ENCODE assay signal across 19 mouse cellular contexts in the genomic region with DNA sequence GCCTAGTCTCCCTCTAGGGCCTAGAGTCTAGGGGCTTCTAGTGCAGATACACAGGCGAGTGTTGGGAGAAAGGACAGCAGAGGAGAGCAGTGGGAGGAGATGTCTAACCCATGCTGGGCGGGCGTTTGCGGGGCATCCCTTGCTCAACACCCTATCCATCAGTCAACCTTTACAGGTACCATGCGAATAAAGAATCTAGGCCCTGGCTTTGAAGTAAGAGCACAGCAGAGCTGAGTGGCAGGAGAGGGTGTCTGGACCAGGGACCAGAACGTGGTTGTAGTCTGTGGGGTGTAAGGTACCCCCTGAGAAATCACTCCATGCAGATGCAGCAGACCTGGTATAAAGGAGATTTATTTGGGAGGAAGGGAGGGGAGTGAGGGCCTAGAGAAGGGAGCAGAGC. TPM values are rescaled to one million over a fixed set of nuclear protein-coding genes. Genes with fewer than 3 reads are reported as not detected.
DNase-seq lines count a peak whose midpoint lies in the region; ATAC-seq and TF ChIP-seq lines count a peak whose summit lies in the region.
"Had no signal": no experiment of that assay in that cellular context is flagged by ENCODE, and none has a peak within 500 bp of the region (broad histone marks: within the 10 kb centered on the region; RNA-seq: fewer than 3 reads in every experiment).

No protein-coding gene starts in this region.

- no peak overlapping the region for H3K9ac ChIP-seq in heart, embryonic 15.5 days
- no peak overlapping the region; the same call in 1 of the 2 replicates for H3K9ac ChIP-seq in lung, embryonic 14.5 days
- H3K9ac ChIP-seq in heart, postnatal 0 days (replicated peaks; ENCODE audit: low read depth, low read length): 0 out of 2 replicates have a peak overlapping the region, but pooled peaks have one; percentile 48
- no peak overlapping the region for H3K9ac ChIP-seq in limb, embryonic 13.5 days

- H3K27me3 ChIP-seq in heart, embryonic 15.5 days: no peaks in the 10 kb centered on the region
- H3K27me3 ChIP-seq in lung, embryonic 14.5 days (ENCODE audit: insufficient read depth, low read length): no peaks in the 10 kb centered on the region
- no peaks in the 10 kb centered on the region for H3K27me3 ChIP-seq in heart, postnatal 0 days (ENCODE audit: control insufficient read depth, insufficient read depth, low read length)
- H3K27me3 ChIP-seq in limb, embryonic 13.5 days: peaks cover 38% of the 10 kb centered on the region

- no peaks in the 10 kb centered on the region for H3K9me3 ChIP-seq in heart, embryonic 15.5 days (replicated peaks)
- no peaks in the 10 kb centered on the region for H3K9me3 ChIP-seq in lung, embryonic 14.5 days (ENCODE audit: low read depth, low read length)
- no peaks in the 10 kb centered on the region for H3K9me3 ChIP-seq in heart, postnatal 0 days (replicated peaks; ENCODE audit: control insufficient read depth, low read length)
- H3K9me3 ChIP-seq in limb, embryonic 13.5 days: no peaks in the 10 kb centered on the region
- H3K9me3 ChIP-seq: forebrain, embryonic 13.5 days; neural tube, embryonic 13.5 days had no signal

- no peak overlapping the region for H3K4me3 ChIP-seq in heart, embryonic 15.5 days
- no peak overlapping the region for H3K4me3 ChIP-seq in lung, embryonic 14.5 days (ENCODE audit: low read depth, low read length)
- no peak overlapping the region for H3K4me3 ChIP-seq in heart, postnatal 0 days (ENCODE audit: low read depth, low read length)
- H3K4me3 ChIP-seq in limb, embryonic 13.5 days: no peak overlapping the region
- H3K4me3 ChIP-seq: neural tube, embryonic 13.5 days had no signal

- peak overlapping the region; percentile 75 for H3K27ac ChIP-seq in heart, embryonic 15.5 days
- peak overlapping the region; percentile 80 for H3K27ac ChIP-seq in lung, embryonic 14.5 days (ENCODE audit: low read depth)
- H3K27ac ChIP-seq in heart, postnatal 0 days (ENCODE audit: low read depth): peak overlapping the region; percentile 76
- no peak overlapping the region for H3K27ac ChIP-seq in limb, embryonic 13.5 days
- H3K27ac ChIP-seq: forebrain, embryonic 13.5 days; neural tube, embryonic 13.5 days had no signal

- WGBS in heart, embryonic 15.5 days: 81% methylated on average over 6 of the region's 6 CpGs
- 58% methylated on average over 6 of the region's 6 CpGs for WGBS in lung, embryonic 14.5 days
- WGBS in heart, postnatal 0 days: 84% methylated on average over 6 of the region's 6 CpGs
- WGBS in limb, embryonic 13.5 days: 77% methylated on average over 6 of the region's 6 CpGs

- no peak for ATAC-seq in heart, embryonic 15.5 days (replicated peaks; ENCODE audit: insufficient number of reproducible peaks, insufficient read depth, low FRiP score, low read depth)
- no peak for ATAC-seq in lung, embryonic 14.5 days (ENCODE audit: insufficient read depth)
- no peak for ATAC-seq in heart, postnatal 0 days (ENCODE audit: insufficient read depth, low read depth)
- ATAC-seq in limb, embryonic 13.5 days (ENCODE audit: low FRiP score, low read depth): no peak
- ATAC-seq: CD4-positive, CD25-positive, alpha-beta regulatory T cell, adult 4 months; forebrain, embryonic 13.5 days; inflammation-experienced regulatory T-cells, adult 6 months had no signal

- DNase-seq in heart, adult 18-20 months: no peak
- no peak for DNase-seq in lung, embryonic 14.5 days
- no peak for DNase-seq in lung, postnatal 10 days
- DNase-seq in heart, postnatal 0 days (ENCODE audit: low spot score): no peak
- no peak for DNase-seq in gastrocnemius, postnatal 4 days (ENCODE audit: low spot score in 2 of 2)
- DNase-seq: cerebellum, adult 2 months; left cerebral cortex, postnatal 4 days; thymus, postnatal 25 days had no signal

- H3K4me1 ChIP-seq in heart, embryonic 15.5 days (replicated peaks): peaks cover 63% of the 10 kb centered on the region
- peaks cover 39% of the 10 kb centered on the region for H3K4me1 ChIP-seq in lung, embryonic 14.5 days (ENCODE audit: insufficient read depth)
- H3K4me1 ChIP-seq in heart, postnatal 0 days (ENCODE audit: control insufficient read depth, insufficient read depth): peaks cover 52% of the 10 kb centered on the region
- H3K4me1 ChIP-seq in limb, embryonic 13.5 days: peaks cover 50% of the 10 kb centered on the region

- no peaks in the 10 kb centered on the region for H3K36me3 ChIP-seq in heart, embryonic 15.5 days
- no peaks in the 10 kb centered on the region for H3K36me3 ChIP-seq in lung, embryonic 14.5 days (ENCODE audit: insufficient read depth)
- H3K36me3 ChIP-seq in heart, postnatal 0 days (replicated peaks; ENCODE audit: control insufficient read depth, insufficient read depth, low read length): peaks cover 7% of the 10 kb centered on the region; the same call in 1 of the 2 replicates
- no peaks in the 10 kb centered on the region for H3K36me3 ChIP-seq in limb, embryonic 13.5 days
- H3K36me3 ChIP-seq: neural tube, embryonic 13.5 days had no signal

- TF ChIP-seq CTCF in lung, embryonic 14.5 days (IDR thresholded peaks at IDR 0.05; ENCODE audit: low read depth): no peak
- no peak for TF ChIP-seq CTCF in heart, postnatal 0 days (IDR thresholded peaks at IDR 0.05; ENCODE audit: low read depth)

- peak overlapping the region; percentile 65; the same call in 1 of the 2 replicates for H3K4me2 ChIP-seq in heart, embryonic 15.5 days
- H3K4me2 ChIP-seq in lung, embryonic 14.5 days: peak overlapping the region; percentile 59; the same call in 1 of the 2 replicates
- H3K4me2 ChIP-seq in heart, postnatal 0 days (ENCODE audit: low read depth, low read length): no peak overlapping the region
- peak overlapping the region; percentile 55; the same call in 1 of the 2 replicates for H3K4me2 ChIP-seq in limb, embryonic 13.5 days (replicated peaks)

- TF ChIP-seq EP300 in heart, postnatal 0 days (IDR thresholded peaks at IDR 0.05; ENCODE audit: low read depth): no peak

RNA-seq across cellular contexts. Expression of a gene that starts 10.8 kb away (rescaled TPM):
- 52.0 and 57.2 TPM in 2 replicates for polyA plus RNA-seq in heart, embryonic 15.5 days (2015; fragmentation: Nextera tagmentation; extraction: Ambion mirVana)
- total RNA-seq in heart, adult 18-20 months (2021): 10 to 100 TPM; 55.7 to 66.1 TPM
- 29.6 and 30.3 TPM in 2 replicates for polyA plus RNA-seq in lung, embryonic 14.5 days (2014; fragmentation: Nextera tagmentation; extraction: Ambion mirVana)
- 128 and 168 TPM in 2 replicates for total RNA-seq in heart, postnatal 0 days (2014; rRNA removed; ENCODE audit: low replicate concordance)
- 56.1 and 61.3 TPM in 2 replicates for polyA plus RNA-seq in heart, postnatal 0 days (2015; fragmentation: Nextera tagmentation; extraction: Ambion mirVana)
- polyA plus RNA-seq in limb, embryonic 13.5 days (2015; fragmentation: Nextera tagmentation; extraction: Ambion mirVana): 13.5 and 14.0 TPM in 2 replicates
- 10 to 100 TPM; 35.7 to 39.9 TPM for total RNA-seq in gastrocnemius, postnatal 4 days (2021)
- total RNA-seq: monocyte, adult 5-6 weeks had no signal
- polyA plus RNA-seq: CD4-positive, CD25-positive, alpha-beta regulatory T cell, adult 4 months; inflammation-experienced regulatory T-cells, adult 6 months had no signal

RNA-seq across cellular contexts. Expression of a gene that starts 25.0 kb away (rescaled TPM):
- polyA plus RNA-seq in heart, embryonic 15.5 days (2015; fragmentation: Nextera tagmentation; extraction: Ambion mirVana): 0.13 TPM in 1 of 2 replicates, not detected in the other
- not detected for total RNA-seq in heart, adult 18-20 months (2021)
- polyA plus RNA-seq in lung, embryonic 14.5 days (2014; fragmentation: Nextera tagmentation; extraction: Ambion mirVana): 0.14 and 0.39 TPM in 2 replicates
- not detected in 2 replicates for total RNA-seq in heart, postnatal 0 days (2014; rRNA removed; ENCODE audit: low replicate concordance)
- not detected in 2 replicates for polyA plus RNA-seq in heart, postnatal 0 days (2015; fragmentation: Nextera tagmentation; extraction: Ambion mirVana)
- not detected in 2 replicates for polyA plus RNA-seq in limb, embryonic 13.5 days (2015; fragmentation: Nextera tagmentation; extraction: Ambion mirVana)
- not detected for total RNA-seq in gastrocnemius, postnatal 4 days (2021)
- total RNA-seq: hematopoietic stem cell, adult 5-6 weeks; monocyte, adult 5-6 weeks had no signal
- polyA plus RNA-seq: CD4-positive, CD25-positive, alpha-beta regulatory T cell, adult 4 months; forebrain, embryonic 13.5 days; inflammation-experienced regulatory T-cells, adult 6 months had no signal

RNA-seq across cellular contexts. Expression of a gene that starts 58.1 kb away (rescaled TPM):
- polyA plus RNA-seq in heart, embryonic 15.5 days (2015; fragmentation: Nextera tagmentation; extraction: Ambion mirVana): not detected in 2 replicates
- total RNA-seq in heart, adult 18-20 months (2021): not detected
- polyA plus RNA-seq in lung, embryonic 14.5 days (2014; fragmentation: Nextera tagmentation; extraction: Ambion mirVana): not detected in 2 replicates
- not detected in 2 replicates for total RNA-seq in heart, postnatal 0 days (2014; rRNA removed; ENCODE audit: low replicate concordance)
- not detected in 2 replicates for polyA plus RNA-seq in heart, postnatal 0 days (2015; fragmentation: Nextera tagmentation; extraction: Ambion mirVana)
- not detected in 2 replicates for polyA plus RNA-seq in limb, embryonic 13.5 days (2015; fragmentation: Nextera tagmentation; extraction: Ambion mirVana)
- total RNA-seq in gastrocnemius, postnatal 4 days (2021): not detected
- total RNA-seq: adrenal gland, adult 8-10 months; hematopoietic stem cell, adult 5-6 weeks; left cerebral cortex, postnatal 4 days; monocyte, adult 5-6 weeks had no signal
- polyA plus RNA-seq: CD4-positive, CD25-positive, alpha-beta regulatory T cell, adult 4 months; forebrain, embryonic 13.5 days; inflammation-experienced regulatory T-cells, adult 6 months; large intestine, adult 2 months; neural tube, embryonic 13.5 days; stomach, embryonic 14.5 days had no signal
